Mouse (Mus musculus) urinary bladder, postnatal 25 days (tissue): Measurements from ENCODE around the gene Sfmbt1.

ENCODE experiments used
- DNase-seq: peaks from one replicate; pipeline ENCODE4 v3.0.0; 2022; ENCODE audit warnings: low spot score

Gene Sfmbt1

GRCm38 (mm10) chr14:30826174-30827140, 111.8 kb downstream of the Sfmbt1 start:
- DNase-seq = no peak

DNA sequence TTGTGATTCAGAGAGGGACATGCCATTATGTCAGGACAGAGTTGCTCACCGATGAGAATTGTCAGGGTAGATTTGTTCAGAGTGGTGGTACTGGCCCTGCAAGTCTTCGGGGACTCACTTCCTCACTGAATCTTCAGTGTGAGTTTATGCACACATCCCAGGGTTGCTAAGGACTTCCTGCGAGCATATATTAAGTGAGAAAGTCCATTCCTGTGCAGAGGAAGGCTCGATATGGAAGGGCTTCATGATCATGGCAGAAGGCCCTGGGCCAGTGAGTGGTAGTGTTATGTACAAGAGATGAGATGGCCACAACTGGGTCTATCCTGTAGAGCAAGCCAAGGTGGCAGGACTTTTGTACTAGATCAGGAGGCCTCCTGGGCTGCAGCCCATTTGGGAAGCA, 112.8 kb downstream of the Sfmbt1 start:
- DNase-seq = no peak

DNA sequence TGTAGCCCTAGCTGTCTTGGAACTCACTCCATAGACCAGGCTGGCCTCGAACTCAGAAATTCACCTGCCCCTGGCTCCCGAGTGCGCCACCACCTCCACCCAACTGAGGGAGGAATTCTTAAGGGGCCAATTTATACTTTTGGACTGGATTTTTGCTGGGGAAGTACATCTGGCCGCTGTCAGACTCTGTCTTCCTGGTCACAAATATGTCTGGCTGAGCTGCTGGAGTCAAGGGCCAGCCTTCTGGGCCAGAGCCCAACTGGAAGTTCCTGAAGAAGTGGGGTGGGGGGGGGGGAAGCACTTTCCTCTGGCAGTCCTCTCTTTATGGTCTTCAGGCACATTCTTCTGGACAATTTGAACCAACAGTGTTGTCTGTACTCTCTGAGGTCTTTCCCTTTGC, 113.4 kb downstream of the Sfmbt1 start:
- no peak for DNase-seq

GRCm38 (mm10) chr14:30828635-30829460, 114.2 kb downstream of the Sfmbt1 start:
- DNase-seq = peak; percentile 31

GRCm38 (mm10) chr14:30837416-30837996, 122.9 kb downstream of the Sfmbt1 start:
- no peak for DNase-seq

DNA sequence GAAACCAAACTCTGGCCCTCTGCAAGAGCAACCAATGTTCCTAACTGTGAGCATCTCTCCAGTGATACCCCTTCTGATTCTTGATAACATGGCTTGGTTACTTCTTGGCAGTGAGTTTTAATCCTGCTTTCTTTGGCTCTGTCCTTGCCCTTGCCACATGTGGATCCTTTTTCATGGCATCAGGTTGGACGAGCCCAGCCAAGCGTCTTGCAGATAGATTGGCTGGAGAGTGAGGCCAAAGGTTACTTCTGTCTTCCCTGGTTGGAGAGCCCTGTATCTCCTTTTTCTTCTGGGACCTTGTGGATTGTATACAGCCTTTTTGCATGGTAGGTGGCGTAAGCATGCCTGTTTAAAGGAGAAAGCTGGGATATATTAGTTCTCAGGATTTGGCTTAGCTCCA, 129.1 kb downstream of the Sfmbt1 start:
- DNase-seq = no peak

GRCm38 (mm10) chr14:30850504-30850903, 135.9 kb downstream of the Sfmbt1 start:
- no peak for DNase-seq

DNA sequence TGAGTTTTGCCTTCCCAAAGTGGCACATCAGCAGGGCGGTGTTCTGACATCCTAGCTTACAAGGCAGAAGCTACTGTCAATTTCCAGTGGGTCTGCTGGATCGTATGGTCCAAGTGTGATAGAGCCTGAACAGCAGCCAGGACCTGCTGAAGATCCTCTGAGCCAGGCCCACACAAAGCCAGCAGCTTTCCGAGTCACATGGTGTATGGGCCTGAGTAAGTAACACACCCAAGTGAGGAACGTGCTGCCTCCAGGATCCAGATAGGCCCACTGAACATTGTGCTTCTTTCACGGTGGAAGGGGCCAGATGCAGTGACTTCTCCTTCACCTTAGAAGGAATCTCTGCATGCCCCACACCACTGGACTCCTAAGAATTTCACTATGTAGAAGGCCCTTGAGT, 137.7 kb downstream of the Sfmbt1 start:
- DNase-seq = no peak

DNA sequence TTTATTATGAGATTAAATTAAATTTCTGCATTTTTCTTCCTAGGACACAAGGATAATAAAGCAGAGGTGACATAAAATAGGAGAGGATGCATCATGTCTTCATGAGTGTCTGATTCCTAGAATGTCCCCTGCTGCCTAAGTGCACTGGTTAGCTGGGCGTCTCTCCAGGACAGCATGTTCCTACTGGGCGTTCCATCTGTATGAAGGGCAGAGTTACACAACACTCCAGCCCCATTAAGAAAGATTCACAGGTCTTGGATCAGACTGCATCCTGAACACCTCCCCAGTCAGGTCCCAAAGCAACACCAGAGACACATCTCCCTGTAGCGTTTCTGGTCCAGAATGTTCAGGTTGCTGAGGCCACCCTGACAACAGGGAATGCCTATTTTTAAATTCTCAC, 140.7 kb downstream of the Sfmbt1 start:
- no peak for DNase-seq

GRCm38 (mm10) chr14:30856885-30857507, 142.3 kb downstream of the Sfmbt1 start:
- no peak for DNase-seq

DNA sequence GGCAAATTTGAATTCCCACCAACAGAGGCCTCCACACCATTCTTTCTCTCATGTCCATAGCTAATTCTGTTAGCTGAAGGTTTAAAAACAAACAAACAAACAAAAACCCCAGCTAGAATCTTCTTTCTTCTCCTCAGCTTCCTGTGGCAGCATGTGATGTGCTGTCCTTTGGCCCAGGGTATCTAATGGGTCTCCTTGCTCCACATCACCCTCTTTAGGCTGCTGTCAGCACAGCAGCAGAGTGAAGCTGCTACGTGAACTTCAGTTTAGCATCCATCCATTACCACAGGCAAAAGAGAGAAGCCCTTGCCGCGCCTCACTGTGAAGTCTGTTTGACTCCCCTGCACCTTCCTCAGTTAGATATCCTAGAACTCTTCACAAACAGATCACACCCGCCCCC, 143.3 kb downstream of the Sfmbt1 start:
- DNase-seq = no peak

- no peak for DNase-seq
Measured at GRCm38 (mm10) chr14:30861421-30862125, 146.9 kb downstream of the Sfmbt1 start.

DNA sequence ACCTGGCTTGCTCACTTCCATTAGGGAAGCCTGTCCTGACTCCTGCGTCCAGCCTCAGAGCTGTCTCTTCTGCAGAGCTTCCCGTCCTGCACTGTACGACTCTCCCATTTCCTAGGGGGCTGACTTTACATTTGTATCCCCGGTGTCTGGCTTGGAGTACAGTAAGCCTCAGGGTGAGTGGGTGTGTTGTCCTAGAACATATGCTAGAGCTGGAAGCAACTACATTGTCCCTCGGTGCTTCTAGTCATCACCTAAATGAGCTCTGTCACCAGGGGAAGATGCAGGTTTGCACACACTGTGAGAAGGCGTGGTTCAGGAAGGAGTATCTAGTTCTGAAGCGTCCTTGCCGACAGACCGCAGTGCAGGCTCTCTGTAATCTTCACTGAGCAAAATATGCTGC, 147.7 kb downstream of the Sfmbt1 start:
- DNase-seq = no peak

DNA sequence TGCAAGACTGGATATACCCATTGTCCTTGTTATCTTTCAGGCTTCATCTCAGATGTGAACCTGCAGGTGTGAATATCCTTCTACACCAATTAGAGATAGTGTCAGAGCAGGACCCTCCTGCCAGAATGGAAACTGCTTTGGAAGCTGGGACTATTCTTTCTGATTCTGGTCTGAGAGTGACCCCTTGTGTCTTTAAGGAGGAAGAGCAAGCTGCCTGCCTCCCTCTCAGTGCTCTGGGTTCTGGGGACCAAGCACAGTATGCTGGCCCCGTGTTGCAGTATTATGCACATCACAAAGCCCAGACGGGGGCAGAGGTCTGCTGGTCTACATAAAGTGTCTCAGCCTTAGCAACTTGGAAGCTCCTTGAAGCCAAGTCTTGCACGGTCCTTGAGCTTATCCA, 150.7 kb downstream of the Sfmbt1 start:
- DNase-seq = no peak

DNA sequence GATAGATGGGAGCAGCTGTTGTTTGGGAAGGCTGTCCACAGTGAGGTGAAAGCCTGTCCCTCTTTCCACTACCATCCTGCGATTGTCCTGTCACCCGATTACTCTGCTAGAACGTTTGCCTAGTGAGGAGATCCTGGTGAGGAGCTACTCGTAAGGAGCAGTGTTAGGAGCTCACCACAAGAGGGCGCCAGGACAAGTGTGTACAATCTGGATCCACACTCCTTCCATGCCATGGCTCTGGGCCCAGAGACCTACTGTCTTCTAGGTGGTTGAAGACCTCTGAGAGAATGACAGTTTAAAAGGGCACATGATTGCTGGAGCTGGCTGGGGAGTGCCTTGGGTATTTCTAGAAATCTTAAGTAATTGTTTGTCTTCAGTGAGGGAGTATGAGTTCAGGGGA, 152.4 kb downstream of the Sfmbt1 start:
- peak; percentile 78 for DNase-seq

GRCm38 (mm10) chr14:30868826-30869225, 154.2 kb downstream of the Sfmbt1 start:
- no peak for DNase-seq

- DNase-seq = no peak
Measured at GRCm38 (mm10) chr14:30869391-30869801, 154.7 kb downstream of the Sfmbt1 start.

- DNase-seq = no peak
Measured at GRCm38 (mm10) chr14:30870206-30871147, 155.8 kb downstream of the Sfmbt1 start.
